Mouse (Mus musculus) cerebellum, adult 2 months (tissue): ENCODE results near the gene Rap1gds1. TPM values are rescaled to one million over a fixed set of nuclear protein-coding genes. Genes with fewer than 3 reads are reported as not detected.

Source experiments
- DNase-seq, 2 experiments: peaks; one replicate each; pipeline ENCODE4 v3.0.0; 2021
- H3K27ac ChIP-seq: fragments of 200-500 bp; 2 replicates; pipeline ENCODE4 v1.5.1; 2012; ENCODE audit warnings: low read length, control low read depth, inconsistent platforms; ENCODE audit not compliant: insufficient read depth
- H3K27me3 ChIP-seq: fragments of 200-500 bp; 2 replicates; pipeline ENCODE4 v1.6.1; 2012; ENCODE audit warnings: inconsistent platforms, mild to moderate bottlenecking, low read length, moderate library complexity; ENCODE audit not compliant: control insufficient read depth, insufficient read depth
- H3K4me1 ChIP-seq: fragments of 200-500 bp; 2 replicates; pipeline ENCODE4 v1.6.1; 2011; ENCODE audit warnings: low read length; ENCODE audit not compliant: control insufficient read depth, insufficient read depth
- H3K4me3 ChIP-seq: fragments of 200-500 bp; replicated peaks from 2 replicates; pipeline ENCODE3; 2011; ENCODE audit warnings: mild to moderate bottlenecking, low read depth, low read length, control low read depth; ENCODE audit not compliant: insufficient read depth
- CTCF ChIP-seq: fragments of 200-500 bp; IDR thresholded peaks from 2 replicates; pipeline ENCODE4 v1.5.1; 2011; ENCODE audit warnings: low read depth, mild to moderate bottlenecking, control low read depth, low read length, moderate library complexity, borderline replicate concordance; ENCODE audit not compliant: insufficient read depth
- POLR2A ChIP-seq: fragments of 200-500 bp; IDR thresholded peaks from 2 replicates; pipeline ENCODE4 v1.6.1; 2011; ENCODE audit warnings: low read length, control low read depth, borderline replicate concordance; ENCODE audit not compliant: insufficient read depth
- WGBS: fragments of 180-500 bp; shearing (Covaris S2); methylation state at CpG from one replicate; pipeline ENCODE4 v1.1.7; 2018; 5-methylcytosine and 5-hydroxymethylcytosine counted together
- polyA plus RNA-seq: library from polyadenylated mRNA; depleted of rRNA; stranded (reverse); fragments of >200 nt; gene quantifications from 2 replicates; pipeline ENCODE4 v1.2.3, GENCODE M21; 2012

The Rap1gds1 gene
- polyA plus RNA-seq, 1 experiment = 206 TPM

GRCm38 (mm10) chr3:139042433-139042854, 32.6 kb downstream of the Rap1gds1 start:
- no peak for DNase-seq
- TF ChIP-seq CTCF = no peak
- no peak for TF ChIP-seq POLR2A
- 87% methylated on average over 3 of the region's 3 CpGs for WGBS
- Histone ChIP-seq H3K4me3 (no peak overlapping the region), H3K27me3 (no peaks in the 10 kb centered on the region), H3K27ac (no peak overlapping the region), H3K4me1 (peaks cover 4% of the 10 kb centered on the region; the same call in 1 of the 2 replicates)

DNA sequence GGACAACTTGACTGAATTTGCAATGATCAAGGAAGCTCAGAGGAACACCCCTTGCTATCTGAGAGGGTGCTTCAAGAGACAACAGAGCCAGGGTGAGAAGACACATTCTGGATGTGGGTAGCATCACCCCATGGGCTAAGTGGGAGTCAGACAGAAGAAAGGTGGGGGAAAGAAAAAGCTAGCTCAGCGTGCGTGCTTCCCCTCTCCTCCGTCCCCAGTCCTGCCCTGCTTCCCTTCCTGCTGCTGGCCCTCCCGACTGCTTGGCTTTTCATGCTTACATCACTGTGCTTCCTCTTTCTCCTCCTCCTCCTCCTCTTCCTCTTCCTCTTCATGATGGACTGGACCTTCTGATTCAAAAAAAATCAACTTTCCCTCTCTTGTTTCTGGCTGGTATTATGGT, 33.1 kb downstream of the Rap1gds1 start:
- H3K27me3 ChIP-seq = no peaks in the 10 kb centered on the region
- DNase-seq = no peak
- TF ChIP-seq CTCF = no peak
- TF ChIP-seq POLR2A = no peak
- 91% methylated on average over 4 of the region's 4 CpGs for WGBS
- peaks cover 4% of the 10 kb centered on the region; the same call in 1 of the 2 replicates for H3K4me1 ChIP-seq
- H3K27ac ChIP-seq = no peak overlapping the region
- H3K4me3 ChIP-seq = no peak overlapping the region

- H3K27me3 ChIP-seq = no peaks in the 10 kb centered on the region
- peak in 1 of 2 experiments; percentile 27 for DNase-seq
- 0 out of 2 replicates have a peak, but pooled peaks cover under 1% of the 10 kb centered on the region for H3K4me1 ChIP-seq
- 38% methylated on average over 4 of the region's 4 CpGs for WGBS
- no peak overlapping the region for H3K4me3 ChIP-seq
- TF ChIP-seq CTCF = no peak
- TF ChIP-seq POLR2A = no peak
- H3K27ac ChIP-seq = no peak overlapping the region
These were observed 38.0 kb downstream of the Rap1gds1 start for GRCm38 (mm10) chr3:139037030-139037429.

GRCm38 (mm10) chr3:139033179-139033578, 41.8 kb downstream of the Rap1gds1 start:
- peaks cover 5% of the 10 kb centered on the region; the same call in 1 of the 2 replicates for H3K4me1 ChIP-seq
- H3K4me3 ChIP-seq = no peak overlapping the region
- no peak for TF ChIP-seq POLR2A
- no peak for TF ChIP-seq CTCF
- no peaks in the 10 kb centered on the region for H3K27me3 ChIP-seq
- DNase-seq = no peak
- H3K27ac ChIP-seq = no peak overlapping the region
- WGBS = 92% methylated on average over 6 of the region's 6 CpGs

DNA sequence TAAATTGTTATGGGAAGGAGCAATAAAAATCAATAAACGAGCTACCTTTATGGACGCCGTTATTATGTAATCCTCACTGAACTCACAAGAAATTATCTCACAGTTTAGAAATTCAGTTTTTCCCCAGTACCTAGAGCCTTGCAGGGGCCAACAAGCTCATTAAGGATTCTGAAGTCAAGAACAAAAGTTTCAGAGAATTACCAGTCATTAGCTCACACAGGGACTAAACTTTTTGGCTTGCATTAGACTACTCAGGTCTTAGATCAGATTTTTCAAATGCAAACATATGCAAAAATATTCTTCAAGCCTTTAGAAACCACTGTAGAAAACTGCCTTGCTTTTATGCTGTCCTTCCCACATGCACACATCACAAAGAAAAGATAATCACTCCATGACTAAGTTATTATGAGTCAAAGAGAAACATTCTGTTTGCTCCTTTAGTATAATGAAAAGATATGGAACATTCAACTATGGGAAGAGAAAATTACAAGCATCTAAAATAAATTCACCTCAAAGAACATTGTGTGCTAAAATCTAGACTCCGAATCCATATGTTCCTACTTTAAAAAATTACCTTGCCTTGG, 44.3 kb downstream of the Rap1gds1 start:
- 96% methylated on average over 4 of the region's 4 CpGs for WGBS
- Histone ChIP-seq H3K27ac (no peak overlapping the region), H3K4me3 (no peak overlapping the region), H3K27me3 (no peaks in the 10 kb centered on the region), H3K4me1 (peaks cover 5% of the 10 kb centered on the region; the same call in 1 of the 2 replicates)
- DNase-seq = no peak
- no peak for TF ChIP-seq CTCF
- no peak for TF ChIP-seq POLR2A

GRCm38 (mm10) chr3:139025077-139025476, 49.9 kb downstream of the Rap1gds1 start:
- H3K27me3 ChIP-seq = no peaks in the 10 kb centered on the region
- TF ChIP-seq CTCF (no peak), POLR2A (no peak)
- no peak overlapping the region for H3K4me3 ChIP-seq
- WGBS = 73% methylated on average over 5 of the region's 5 CpGs
- H3K27ac ChIP-seq = no peak overlapping the region
- peak in 1 of 2 experiments; percentile 17 for DNase-seq
- peaks cover 12% of the 10 kb centered on the region; the same call in 1 of the 2 replicates for H3K4me1 ChIP-seq

DNA sequence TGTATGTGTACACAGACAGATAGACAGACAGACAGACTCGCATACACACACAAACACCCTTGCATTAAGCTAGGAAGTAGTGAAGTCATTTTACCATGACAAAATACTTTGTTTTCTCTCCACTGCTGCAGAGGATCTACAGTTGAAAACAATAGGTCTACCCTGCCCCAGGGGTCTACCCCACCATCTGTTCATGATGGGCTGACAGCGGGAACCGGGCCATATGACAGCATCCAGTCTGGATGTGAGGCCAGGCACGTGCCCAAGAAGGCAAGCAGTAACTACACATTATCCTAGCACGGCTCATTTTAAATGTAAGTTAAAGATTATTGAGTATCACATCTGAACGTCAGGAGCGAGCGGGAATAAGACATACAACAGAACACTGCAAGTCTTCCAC, 51.4 kb downstream of the Rap1gds1 start:
- H3K4me3 ChIP-seq = peak overlapping the region; percentile 1
- whole genome bisulfite sequencing = 18% methylated on average over 8 of the region's 8 CpGs
- TF ChIP-seq CTCF (no peak; the same call in 1 of the 2 replicates), POLR2A (no peak)

DNA sequence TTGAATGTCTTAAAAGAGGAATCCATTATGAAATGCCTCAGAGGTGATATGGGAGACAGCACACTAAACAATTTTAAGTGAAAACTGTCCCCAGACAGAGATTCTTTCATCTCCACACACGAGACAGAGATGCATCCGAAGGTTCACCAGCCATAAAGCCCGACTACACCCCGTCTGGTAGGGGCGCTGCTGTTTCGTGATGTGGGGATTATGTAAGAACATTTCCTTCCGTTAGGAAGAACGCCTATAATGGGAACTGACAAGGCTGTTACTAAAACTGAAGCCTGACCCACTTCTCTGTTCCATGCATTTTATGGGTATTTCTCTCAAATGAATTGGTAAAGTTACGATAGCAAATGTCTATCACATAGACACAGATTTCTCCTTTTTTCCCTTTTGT, 62.6 kb downstream of the Rap1gds1 start:
- peak; percentile 67 to 78 for DNase-seq
- no peak overlapping the region for H3K27ac ChIP-seq
- WGBS = 32% methylated on average over 9 of the region's 9 CpGs

More for the DNA sequence above, 51.4 kb downstream of the Rap1gds1 start:
- Histone ChIP-seq H3K4me1 (peaks cover 12% of the 10 kb centered on the region; the same call in 1 of the 2 replicates), H3K27ac (peak overlapping the region; percentile 18; the same call in 1 of the 2 replicates), H3K27me3 (no peaks in the 10 kb centered on the region)
- peak; percentile 94 to 96 for DNase-seq

More for the DNA sequence above, 62.6 kb downstream of the Rap1gds1 start:
- no peaks in the 10 kb centered on the region; the same call in 1 of the 2 replicates for H3K4me1 ChIP-seq
- H3K4me3 ChIP-seq = no peak overlapping the region
- peak; percentile 36; the same call in 1 of the 2 replicates for TF ChIP-seq CTCF
- TF ChIP-seq POLR2A = no peak
- no peaks in the 10 kb centered on the region for H3K27me3 ChIP-seq
